Mouse (Mus musculus) limb, embryonic 11.5 days (tissue): ENCODE measurements around the gene Clec2d. TPM values are rescaled to one million over a fixed set of nuclear protein-coding genes. Genes with fewer than 3 reads are reported as not detected.

Experiments
- ATAC-seq: fragments of 200-750 bp; cut with Nextera tagmentation; 2 replicates; pipeline ENCODE4 v1.8.0; 2017; ENCODE audit warnings: low read depth; ENCODE audit not compliant: insufficient number of reproducible peaks, low FRiP score, low TSS enrichment
- DNase-seq: peaks from one replicate; pipeline ENCODE4 v3.0.0-alpha.2; 2015; ENCODE audit warnings: low spot score
- H3K27ac ChIP-seq: fragments of 300-500 bp; sonication (generic); replicated peaks from 2 replicates; pipeline ENCODE4 v1.5.1; 2014; ENCODE audit warnings: low read depth, mild to moderate bottlenecking, low read length
- H3K27me3 ChIP-seq: fragments of 300-500 bp; sonication (generic); 2 replicates; pipeline ENCODE4 v1.6.1; 2014; ENCODE audit warnings: mild to moderate bottlenecking, low read length, mixed read lengths; ENCODE audit not compliant: control insufficient read depth, insufficient read depth
- H3K36me3 ChIP-seq: fragments of 300-500 bp; sonication (generic); 2 replicates; pipeline ENCODE4 v1.6.1; 2014; ENCODE audit warnings: mild to moderate bottlenecking, low read length, moderate library complexity, mixed read lengths; ENCODE audit not compliant: control insufficient read depth, insufficient read depth
- H3K4me1 ChIP-seq: fragments of 300-500 bp; sonication (generic); 2 replicates; pipeline ENCODE4 v1.6.1; 2014; ENCODE audit warnings: low read length, mixed read lengths; ENCODE audit not compliant: control insufficient read depth, insufficient read depth
- H3K4me2 ChIP-seq: fragments of 300-500 bp; sonication (generic); 2 replicates; pipeline ENCODE4 v1.6.1; 2014; ENCODE audit warnings: low read depth, mild to moderate bottlenecking, moderate library complexity; ENCODE audit not compliant: severe bottlenecking
- H3K4me3 ChIP-seq: fragments of 300-500 bp; sonication (generic); 2 replicates; pipeline ENCODE4 v1.5.1; 2014; ENCODE audit warnings: low read depth, low read length
- H3K9ac ChIP-seq: fragments of 300-500 bp; sonication (generic); 2 replicates; pipeline ENCODE4 v1.6.1; 2014; ENCODE audit warnings: mild to moderate bottlenecking, low read length
- H3K9me3 ChIP-seq: fragments of 300-500 bp; sonication (generic); 2 replicates; pipeline ENCODE4 v1.6.1; 2016; ENCODE audit warnings: low read length; ENCODE audit not compliant: control insufficient read depth
- WGBS: fragments of 180-500 bp; shearing (Covaris S2); extraction: QIAGEN DNeasy Blood & Tissue Kit; methylation state at CpG from one replicate; pipeline ENCODE4 v1.1.7; 2014; 5-methylcytosine and 5-hydroxymethylcytosine counted together
- polyA plus RNA-seq: library from polyadenylated mRNA; unstranded; fragments of >200 nt; fragmentation: Nextera tagmentation; extraction: Ambion mirVana; gene quantifications from 2 replicates; pipeline ENCODE4 v1.2.1, GENCODE M21; 2014

Gene Clec2d
- polyA plus RNA-seq, 1 experiment from 2014 or later: not detected

- Histone ChIP-seq H3K27me3 (no peaks in the 10 kb centered on the region), H3K9me3 (no peaks in the 10 kb centered on the region), H3K9ac (no peak overlapping the region), H3K4me3 (no peak overlapping the region), H3K4me2 (no peak overlapping the region), H3K36me3 (no peaks in the 10 kb centered on the region), H3K27ac (no peak overlapping the region), H3K4me1 (no peaks in the 10 kb centered on the region)
- WGBS: 83% methylated on average over 2 of the region's 2 CpGs
- DNase-seq (no peak), ATAC-seq (no peak)
Measured at GRCm38 (mm10) chr6:129214263-129214662, 33.8 kb downstream of the Clec2d start.

GRCm38 (mm10) chr6:129215053-129215452, 34.6 kb downstream of the Clec2d start:
- Histone ChIP-seq H3K27ac (no peak overlapping the region), H3K4me2 (no peak overlapping the region), H3K27me3 (no peaks in the 10 kb centered on the region), H3K4me1 (no peaks in the 10 kb centered on the region), H3K36me3 (no peaks in the 10 kb centered on the region), H3K9me3 (no peaks in the 10 kb centered on the region), H3K9ac (no peak overlapping the region), H3K4me3 (no peak overlapping the region)
- ATAC-seq (no peak), DNase-seq (no peak)
- WGBS: 83% methylated on average over 2 of the region's 2 CpGs

- H3K4me3 ChIP-seq: no peak overlapping the region
- no peaks in the 10 kb centered on the region for H3K36me3 ChIP-seq
- H3K27me3 ChIP-seq: no peaks in the 10 kb centered on the region
- 89% methylated on average over 7 of the region's 7 CpGs for WGBS
- DNase-seq (no peak), ATAC-seq (no peak)
- H3K9ac ChIP-seq: no peak overlapping the region
- no peaks in the 10 kb centered on the region for H3K9me3 ChIP-seq
- H3K27ac ChIP-seq: no peak overlapping the region
- H3K4me1 ChIP-seq: no peaks in the 10 kb centered on the region
- H3K4me2 ChIP-seq: no peak overlapping the region
Measured at GRCm38 (mm10) chr6:129215886-129216637, 35.6 kb downstream of the Clec2d start.

- Histone ChIP-seq H3K9me3 (no peaks in the 10 kb centered on the region), H3K36me3 (no peaks in the 10 kb centered on the region), H3K27ac (no peak overlapping the region), H3K4me3 (no peak overlapping the region), H3K4me2 (no peak overlapping the region), H3K27me3 (no peaks in the 10 kb centered on the region), H3K9ac (no peak overlapping the region), H3K4me1 (no peaks in the 10 kb centered on the region)
- DNase-seq: no peak
- no peak for ATAC-seq
- WGBS: 84% methylated on average over 3 of the region's 3 CpGs
Measured at GRCm38 (mm10) chr6:129216721-129217230, 36.4 kb downstream of the Clec2d start.

GRCm38 (mm10) chr6:129218191-129218696, 37.8 kb downstream of the Clec2d start:
- H3K4me2 ChIP-seq: no peak overlapping the region
- no peak overlapping the region for H3K27ac ChIP-seq
- no peaks in the 10 kb centered on the region for H3K9me3 ChIP-seq
- no peak overlapping the region for H3K9ac ChIP-seq
- no peak overlapping the region for H3K4me3 ChIP-seq
- no peak for DNase-seq
- 84% methylated on average over 5 of the region's 5 CpGs for WGBS
- no peaks in the 10 kb centered on the region for H3K36me3 ChIP-seq
- no peak for ATAC-seq
- no peaks in the 10 kb centered on the region for H3K4me1 ChIP-seq
- no peaks in the 10 kb centered on the region for H3K27me3 ChIP-seq

- Histone ChIP-seq H3K4me2 (no peak overlapping the region), H3K9ac (no peak overlapping the region), H3K4me3 (no peak overlapping the region), H3K36me3 (no peaks in the 10 kb centered on the region), H3K9me3 (no peaks in the 10 kb centered on the region), H3K4me1 (no peaks in the 10 kb centered on the region), H3K27me3 (no peaks in the 10 kb centered on the region), H3K27ac (no peak overlapping the region)
- ATAC-seq: no peak
- 61% methylated on average over 3 of the region's 3 CpGs for WGBS
- no peak for DNase-seq
Measured at GRCm38 (mm10) chr6:129219897-129220517, 39.6 kb downstream of the Clec2d start.

- Histone ChIP-seq H3K27ac (no peak overlapping the region), H3K9me3 (no peaks in the 10 kb centered on the region), H3K27me3 (no peaks in the 10 kb centered on the region), H3K4me3 (no peak overlapping the region), H3K4me2 (no peak overlapping the region), H3K4me1 (no peaks in the 10 kb centered on the region), H3K9ac (no peak overlapping the region), H3K36me3 (no peaks in the 10 kb centered on the region)
- DNase-seq: no peak
- WGBS: 93% methylated on average over 1 of the region's 1 CpGs
- ATAC-seq: no peak
Measured at GRCm38 (mm10) chr6:129221053-129221452, 40.6 kb downstream of the Clec2d start.

- Histone ChIP-seq H3K4me3 (no peak overlapping the region), H3K9ac (no peak overlapping the region), H3K27me3 (no peaks in the 10 kb centered on the region), H3K4me1 (no peaks in the 10 kb centered on the region), H3K36me3 (no peaks in the 10 kb centered on the region), H3K27ac (no peak overlapping the region), H3K9me3 (no peaks in the 10 kb centered on the region), H3K4me2 (no peak overlapping the region)
- DNase-seq (no peak), ATAC-seq (no peak)
- 88% methylated on average over 3 of the region's 3 CpGs for WGBS
Measured at GRCm38 (mm10) chr6:129222188-129222800, 41.9 kb downstream of the Clec2d start.
